In genomic region chr6:112267661-112268357, GRCm38 (mm10) we compare ENCODE assay signal across 24 mouse cellular contexts. TPM values are rescaled to one million over a fixed set of nuclear protein-coding genes. Genes with fewer than 3 reads are reported as not detected.
DNase-seq lines count a peak whose midpoint lies in the region; ATAC-seq and TF ChIP-seq lines count a peak whose summit lies in the region.
"Had no signal": no experiment of that assay in that cellular context is flagged by ENCODE, and none has a peak within 500 bp of the region (broad histone marks: within the 10 kb centered on the region; RNA-seq: fewer than 3 reads in every experiment).

No protein-coding gene starts in this region.

- no peaks in the 10 kb centered on the region for H3K27me3 ChIP-seq in forebrain, embryonic 13.5 days
- H3K27me3 ChIP-seq in forebrain, embryonic 11.5 days (ENCODE audit: control insufficient read depth, insufficient read depth, low read length), result no peaks in the 10 kb centered on the region
- H3K27me3 ChIP-seq in kidney, embryonic 14.5 days (ENCODE audit: control insufficient read depth, insufficient read depth, low read length), result no peaks in the 10 kb centered on the region
- no peaks in the 10 kb centered on the region for H3K27me3 ChIP-seq in stomach, embryonic 15.5 days (replicated peaks)
- no peaks in the 10 kb centered on the region for H3K27me3 ChIP-seq in stomach, postnatal 0 days (ENCODE audit: control insufficient read depth, insufficient read depth, low read length)
- H3K27me3 ChIP-seq: heart, embryonic 13.5 days; hindbrain, embryonic 15.5 days; intestine, embryonic 15.5 days; liver, embryonic 15.5 days had no signal

- no peak overlapping the region for H3K4me2 ChIP-seq in forebrain, embryonic 13.5 days
- H3K4me2 ChIP-seq in forebrain, embryonic 11.5 days (ENCODE audit: low read depth, low read length, severe bottlenecking), result no peak overlapping the region
- H3K4me2 ChIP-seq in kidney, embryonic 14.5 days (replicated peaks; ENCODE audit: low read depth, low read length), result no peak overlapping the region
- H3K4me2 ChIP-seq in stomach, embryonic 15.5 days, result no peak overlapping the region
- no peak overlapping the region for H3K4me2 ChIP-seq in stomach, postnatal 0 days (replicated peaks; ENCODE audit: low read depth)
- H3K4me2 ChIP-seq: heart, embryonic 13.5 days; hindbrain, embryonic 15.5 days; intestine, embryonic 15.5 days; kidney, embryonic 15.5 days; limb, embryonic 15.5 days; liver, embryonic 15.5 days; midbrain, embryonic 12.5 days had no signal

- 0 out of 2 replicates have a peak, but pooled peaks have one; percentile 28 for ATAC-seq in forebrain, embryonic 13.5 days
- ATAC-seq in forebrain, embryonic 11.5 days (replicated peaks; ENCODE audit: low FRiP score), result no peak
- ATAC-seq in kidney, embryonic 14.5 days (ENCODE audit: low FRiP score, low TSS enrichment), result peak; percentile 46; the same call in 1 of the 2 replicates
- ATAC-seq in stomach, embryonic 15.5 days (ENCODE audit: insufficient read depth, low FRiP score, low read depth), result no peak
- ATAC-seq in stomach, postnatal 0 days (ENCODE audit: low FRiP score, low TSS enrichment), result no peak
- ATAC-seq: intestine, embryonic 15.5 days had no signal

- H3K9ac ChIP-seq in forebrain, embryonic 13.5 days, result no peak overlapping the region
- H3K9ac ChIP-seq in forebrain, embryonic 11.5 days (ENCODE audit: low read length), result no peak overlapping the region
- H3K9ac ChIP-seq in kidney, embryonic 14.5 days (ENCODE audit: low read depth, low read length), result no peak overlapping the region
- no peak overlapping the region for H3K9ac ChIP-seq in stomach, embryonic 15.5 days
- no peak overlapping the region for H3K9ac ChIP-seq in stomach, postnatal 0 days (ENCODE audit: low read length)
- H3K9ac ChIP-seq: heart, embryonic 13.5 days; hindbrain, embryonic 15.5 days; intestine, embryonic 15.5 days; kidney, embryonic 15.5 days; limb, embryonic 15.5 days; liver, embryonic 15.5 days; midbrain, embryonic 12.5 days had no signal

- no peak overlapping the region for H3K4me3 ChIP-seq in forebrain, embryonic 13.5 days
- H3K4me3 ChIP-seq in forebrain, embryonic 11.5 days (ENCODE audit: low read depth, low read length), result no peak overlapping the region
- H3K4me3 ChIP-seq in kidney, embryonic 14.5 days (ENCODE audit: low read length), result no peak overlapping the region
- no peak overlapping the region for H3K4me3 ChIP-seq in stomach, embryonic 15.5 days (replicated peaks)
- H3K4me3 ChIP-seq in stomach, postnatal 0 days (ENCODE audit: low read depth, low read length), result no peak overlapping the region
- H3K4me3 ChIP-seq: gastrocnemius, adult 2 months; heart, embryonic 13.5 days; hindbrain, embryonic 15.5 days; intestine, embryonic 15.5 days; kidney, embryonic 15.5 days; limb, embryonic 15.5 days; liver, embryonic 15.5 days; midbrain, embryonic 12.5 days had no signal

- no peaks in the 10 kb centered on the region for H3K9me3 ChIP-seq in forebrain, embryonic 13.5 days (replicated peaks)
- no peaks in the 10 kb centered on the region for H3K9me3 ChIP-seq in forebrain, embryonic 11.5 days (ENCODE audit: control insufficient read depth, low read length)
- H3K9me3 ChIP-seq in kidney, embryonic 14.5 days (ENCODE audit: control insufficient read depth, low read length), result no peaks in the 10 kb centered on the region
- no peaks in the 10 kb centered on the region for H3K9me3 ChIP-seq in stomach, embryonic 15.5 days
- no peaks in the 10 kb centered on the region for H3K9me3 ChIP-seq in stomach, postnatal 0 days (ENCODE audit: control insufficient read depth, low read length)
- H3K9me3 ChIP-seq: heart, embryonic 13.5 days; hindbrain, embryonic 15.5 days; intestine, embryonic 15.5 days; kidney, embryonic 15.5 days; limb, embryonic 15.5 days; liver, embryonic 15.5 days; midbrain, embryonic 12.5 days had no signal

- TF ChIP-seq CTCF in stomach, postnatal 0 days (IDR thresholded peaks at IDR 0.05; ENCODE audit: low read depth), result no peak

- 57% methylated on average over 6 of the region's 6 CpGs for WGBS in forebrain, embryonic 13.5 days
- WGBS in forebrain, embryonic 11.5 days, result 84% methylated on average over 6 of the region's 6 CpGs
- 65% methylated on average over 6 of the region's 6 CpGs for WGBS in kidney, embryonic 14.5 days
- WGBS in stomach, embryonic 15.5 days, result 63% methylated on average over 6 of the region's 6 CpGs
- 61% methylated on average over 6 of the region's 6 CpGs for WGBS in stomach, postnatal 0 days

- no peak for TF ChIP-seq EP300 in stomach, postnatal 0 days (optimal IDR thresholded peaks at IDR 0.05)

- no peak for DNase-seq in forebrain, embryonic 11.5 days (ENCODE audit: low spot score)
- DNase-seq in kidney, postnatal 10 days, result no peak
- DNase-seq in stomach, postnatal 0 days (ENCODE audit: low spot score), result no peak
- no peak for DNase-seq in adrenal gland, postnatal 10 days
- no peak for DNase-seq in thymus, postnatal 36 days
- DNase-seq: cerebellum, adult 8-10 months; gastrocnemius, adult 2 months; heart, postnatal 4 days; retina, postnatal 1 day; right cerebral cortex, postnatal 4 days; thymus, postnatal 4 days had no signal

- no peaks in the 10 kb centered on the region for H3K36me3 ChIP-seq in forebrain, embryonic 13.5 days (ENCODE audit: poor library complexity, severe bottlenecking)
- no peaks in the 10 kb centered on the region for H3K36me3 ChIP-seq in forebrain, embryonic 11.5 days (ENCODE audit: control insufficient read depth, insufficient read depth, low read length)
- H3K36me3 ChIP-seq in kidney, embryonic 14.5 days (ENCODE audit: control insufficient read depth, insufficient read depth, low read length), result no peaks in the 10 kb centered on the region
- H3K36me3 ChIP-seq in stomach, embryonic 15.5 days, result no peaks in the 10 kb centered on the region
- no peaks in the 10 kb centered on the region for H3K36me3 ChIP-seq in stomach, postnatal 0 days (ENCODE audit: control insufficient read depth, insufficient read depth, low read length)
- H3K36me3 ChIP-seq: G1E; heart, embryonic 13.5 days; hindbrain, embryonic 15.5 days; intestine, embryonic 15.5 days; kidney, embryonic 15.5 days; limb, embryonic 15.5 days; liver, embryonic 15.5 days; midbrain, embryonic 12.5 days had no signal

- H3K27ac ChIP-seq in forebrain, embryonic 13.5 days, result no peak overlapping the region
- no peak overlapping the region for H3K27ac ChIP-seq in forebrain, embryonic 11.5 days (ENCODE audit: low read depth, low read length)
- no peak overlapping the region for H3K27ac ChIP-seq in kidney, embryonic 14.5 days (ENCODE audit: low read depth, low read length)
- H3K27ac ChIP-seq in stomach, embryonic 15.5 days, result peak overlapping the region; percentile 8; the same call in 1 of the 2 replicates
- no peak overlapping the region for H3K27ac ChIP-seq in stomach, postnatal 0 days (replicated peaks)
- H3K27ac ChIP-seq: gastrocnemius, adult 2 months; heart, embryonic 13.5 days; hindbrain, embryonic 15.5 days; intestine, embryonic 15.5 days; kidney, embryonic 15.5 days; limb, embryonic 15.5 days; liver, embryonic 15.5 days; midbrain, embryonic 12.5 days had no signal

- H3K4me1 ChIP-seq in forebrain, embryonic 13.5 days, result peaks cover 13% of the 10 kb centered on the region
- no peaks in the 10 kb centered on the region for H3K4me1 ChIP-seq in forebrain, embryonic 11.5 days (replicated peaks; ENCODE audit: control insufficient read depth, insufficient read depth, low read length)
- no peaks in the 10 kb centered on the region for H3K4me1 ChIP-seq in kidney, embryonic 14.5 days (ENCODE audit: control insufficient read depth, insufficient read depth, low read length)
- H3K4me1 ChIP-seq in stomach, embryonic 15.5 days, result no peaks in the 10 kb centered on the region
- no peaks in the 10 kb centered on the region for H3K4me1 ChIP-seq in stomach, postnatal 0 days (replicated peaks; ENCODE audit: control insufficient read depth, insufficient read depth)
- H3K4me1 ChIP-seq: intestine, embryonic 15.5 days; kidney, embryonic 15.5 days; liver, embryonic 15.5 days; midbrain, embryonic 12.5 days had no signal

RNA-seq across cellular contexts. Expression of gene Lmcd1, which starts 5.7 kb away (rescaled TPM):
- 14.6 and 14.8 TPM in 2 replicates for polyA plus RNA-seq in forebrain, embryonic 13.5 days (2015; fragmentation: Nextera tagmentation; extraction: Ambion mirVana)
- 3.4 and 3.9 TPM in 2 replicates for polyA plus RNA-seq in forebrain, embryonic 11.5 days (2014; fragmentation: Nextera tagmentation; extraction: Ambion mirVana)
- polyA plus RNA-seq in kidney, embryonic 14.5 days (2014; fragmentation: Nextera tagmentation; extraction: Ambion mirVana), result 14.5 and 20.0 TPM in 2 replicates
- 15.0 and 15.6 TPM in 2 replicates for polyA plus RNA-seq in stomach, embryonic 15.5 days (2015; fragmentation: Nextera tagmentation; extraction: Ambion mirVana)
- 12.5 and 13.2 TPM in 2 replicates for polyA plus RNA-seq in stomach, postnatal 0 days (2015; fragmentation: Nextera tagmentation; extraction: Ambion mirVana)
- 10 to 100 TPM; 12.8 to 18.1 TPM for total RNA-seq in adrenal gland, postnatal 10 days (2021)
- total RNA-seq: granulocyte monocyte progenitor cell, adult 5-6 weeks; monocyte, adult 5-6 weeks had no signal
- polyA plus RNA-seq: G1E had no signal

Comparison
In these comparisons a context has a peak if more than half of its experiments do, and no peak if none do; other contexts are left out.
1. ATAC-seq: peak in forebrain, embryonic 13.5 days (single experiment) and kidney, embryonic 14.5 days (single experiment); none in forebrain, embryonic 11.5 days (single experiment), stomach, embryonic 15.5 days (single experiment) and stomach, postnatal 0 days (single experiment).